Mouse (Mus musculus) liver, postnatal 0 days (tissue): ENCODE results near the gene Nup210l. TPM values are rescaled to one million over a fixed set of nuclear protein-coding genes. Genes with fewer than 3 reads are reported as not detected.
A peak's percentile ranks its signal among the peaks of the same experiment; 100 is the strongest.

Experiments
- ATAC-seq: fragments of 200-750 bp; cut with Nextera tagmentation; 2 replicates; pipeline ENCODE4 v1.8.0; 2017; ENCODE audit warnings: mild to moderate bottlenecking, moderate library complexity
- DNase-seq: peaks from one replicate; pipeline ENCODE4 v3.0.0-alpha.2; 2016
- H3K27ac ChIP-seq: fragments of 300-500 bp; sonication (generic); 2 replicates; pipeline ENCODE4 v1.5.1; 2014; ENCODE audit warnings: antibody characterized with exemption, moderate library complexity, mild to moderate bottlenecking, low read depth
- H3K27me3 ChIP-seq: fragments of 300-500 bp; sonication (generic); 2 replicates; pipeline ENCODE4 v1.6.1; 2014; ENCODE audit warnings: low read length, control low read depth, mixed read lengths; ENCODE audit not compliant: insufficient read depth
- H3K36me3 ChIP-seq: fragments of 300-500 bp; sonication (generic); replicated peaks from 2 replicates; pipeline ENCODE4 v1.6.1; 2014; ENCODE audit warnings: mild to moderate bottlenecking, control low read depth, low read length, moderate library complexity, mixed read lengths; ENCODE audit not compliant: insufficient read depth
- H3K4me1 ChIP-seq: fragments of 300-500 bp; sonication (generic); 2 replicates; pipeline ENCODE4 v1.6.1; 2014; ENCODE audit warnings: antibody characterized with exemption, mild to moderate bottlenecking, control low read depth; ENCODE audit not compliant: insufficient read depth
- H3K4me2 ChIP-seq: fragments of 300-500 bp; sonication (generic); 2 replicates; pipeline ENCODE4 v1.6.1; 2014; ENCODE audit warnings: low read depth, mild to moderate bottlenecking, low read length, moderate library complexity, mixed read lengths
- H3K4me3 ChIP-seq: fragments of 300-500 bp; sonication (generic); 2 replicates; pipeline ENCODE4 v1.5.1; 2014; ENCODE audit warnings: low read depth, low read length
- H3K9ac ChIP-seq: fragments of 300-500 bp; sonication (generic); replicated peaks from 2 replicates; pipeline ENCODE4 v1.6.1; 2014; ENCODE audit warnings: mild to moderate bottlenecking, moderate library complexity
- H3K9me3 ChIP-seq: fragments of 300-500 bp; sonication (generic); 2 replicates; pipeline ENCODE4 v1.6.1; 2016; ENCODE audit warnings: mild to moderate bottlenecking, control low read depth, low read length, mixed read lengths
- CTCF ChIP-seq: sonication (generic); IDR thresholded peaks from 2 replicates; pipeline ENCODE4 v1.5.1; 2016; ENCODE audit warnings: antibody characterized with exemption, low read depth
- EP300 ChIP-seq: IDR thresholded peaks from 2 replicates; pipeline ENCODE4 v1.6.1; 2016; ENCODE audit warnings: antibody characterized with exemption, low read depth, mild to moderate bottlenecking
- WGBS: fragments of 180-500 bp; shearing (Covaris S2); extraction: QIAGEN DNeasy Blood & Tissue Kit; methylation state at CpG from one replicate; pipeline ENCODE4 v1.1.7; 2014; ENCODE audit not compliant: insufficient replicate concordance; 5-methylcytosine and 5-hydroxymethylcytosine counted together
- polyA plus RNA-seq: library from polyadenylated mRNA; unstranded; fragments of >200 nt; fragmentation: Nextera tagmentation; extraction: Ambion mirVana; gene quantifications from 2 replicates; pipeline ENCODE4 v1.2.1, GENCODE M21; 2015

The Nup210l gene
- polyA plus RNA-seq, 1 experiment from 2014 or later: 0.04 TPM

- no peak for TF ChIP-seq EP300
- TF ChIP-seq CTCF: no peak
- peak overlapping the region; percentile 95 for H3K4me2 ChIP-seq
- peak overlapping the region; percentile 91 for H3K9ac ChIP-seq
- peaks cover 51% of the 10 kb centered on the region for H3K4me1 ChIP-seq
- under 1% methylated on average over 6 of the region's 6 CpGs for WGBS
- peak overlapping the region; percentile 99 for H3K27ac ChIP-seq
- no peaks in the 10 kb centered on the region for H3K27me3 ChIP-seq
- no peaks in the 10 kb centered on the region for H3K9me3 ChIP-seq
- peak overlapping the region; percentile 91 for H3K4me3 ChIP-seq
- DNase-seq (no peak), ATAC-seq (no peak)
- no peaks in the 10 kb centered on the region for H3K36me3 ChIP-seq
These were observed 23.5 kb upstream of the Nup210l start for GRCm38 (mm10) chr3:90080498-90080863.

- WGBS: 26% methylated on average over 5 of the region's 5 CpGs
- peak; percentile 36 for DNase-seq
- Histone ChIP-seq H3K27ac (peak overlapping the region; percentile 74), H3K4me2 (peak overlapping the region; percentile 95), H3K36me3 (no peaks in the 10 kb centered on the region; the same call in 1 of the 2 replicates), H3K9ac (peak overlapping the region; percentile 51), H3K4me1 (peaks cover 58% of the 10 kb centered on the region), H3K9me3 (no peaks in the 10 kb centered on the region), H3K27me3 (no peaks in the 10 kb centered on the region), H3K4me3 (peak overlapping the region; percentile 91)
- 0 out of 2 replicates have a peak, but pooled peaks have one; percentile 15 for TF ChIP-seq CTCF
- no peak for TF ChIP-seq EP300
- no peak for ATAC-seq
These were observed 22.3 kb upstream of the Nup210l start for GRCm38 (mm10) chr3:90081365-90082240.

GRCm38 (mm10) chr3:90083034-90083433 lies 20.9 kb upstream of the Nup210l start:
- peak overlapping the region; percentile 13; the same call in 1 of the 2 replicates for H3K4me3 ChIP-seq
- 22% methylated on average over 5 of the region's 5 CpGs for WGBS
- peak; percentile 22 for DNase-seq
- TF ChIP-seq CTCF: no peak
- TF ChIP-seq EP300: no peak
- peak overlapping the region; percentile 74 for H3K27ac ChIP-seq
- no peaks in the 10 kb centered on the region for H3K9me3 ChIP-seq
- H3K36me3 ChIP-seq: peaks cover 13% of the 10 kb centered on the region
- peak overlapping the region; percentile 51 for H3K9ac ChIP-seq
- H3K27me3 ChIP-seq: no peaks in the 10 kb centered on the region
- H3K4me1 ChIP-seq: peaks cover 58% of the 10 kb centered on the region
- H3K4me2 ChIP-seq: peak overlapping the region; percentile 95
- ATAC-seq: no peak

DNA sequence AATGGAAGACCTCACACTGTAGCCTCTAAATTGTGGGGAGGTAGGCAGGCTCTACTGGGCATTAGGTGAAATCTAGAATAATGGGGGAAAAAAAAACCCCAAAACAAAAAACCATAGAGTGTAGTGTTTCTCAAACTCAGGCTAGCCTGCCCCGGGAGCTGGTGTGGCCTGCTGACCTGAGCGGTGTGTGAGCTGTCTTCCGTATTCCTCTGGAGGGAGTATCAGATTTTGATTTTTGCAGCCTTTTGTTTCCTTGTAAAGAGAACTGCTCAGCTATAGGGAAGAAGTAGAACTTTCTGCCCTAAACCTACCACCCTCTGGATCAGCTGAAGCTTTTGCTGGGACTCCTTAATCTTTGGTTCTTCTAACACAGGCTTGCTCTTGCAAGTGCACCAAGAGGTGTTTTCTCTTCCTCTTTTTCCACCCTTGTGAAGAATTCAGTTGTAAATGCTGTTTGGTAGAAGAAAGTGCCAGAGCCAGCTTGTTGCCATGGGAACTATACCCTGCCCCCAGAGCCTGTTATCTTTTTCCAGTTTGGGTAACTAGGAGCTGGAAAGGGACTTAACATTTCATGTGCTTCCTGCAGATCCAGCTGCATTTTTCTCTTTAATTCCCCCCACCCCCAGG lies 20.1 kb upstream of the Nup210l start:
- ATAC-seq (no peak), DNase-seq (no peak)
- H3K36me3 ChIP-seq: peaks cover 21% of the 10 kb centered on the region
- H3K27ac ChIP-seq: peak overlapping the region; percentile 74
- TF ChIP-seq EP300 (no peak), CTCF (no peak)
- peaks cover 56% of the 10 kb centered on the region for H3K4me1 ChIP-seq
- H3K9me3 ChIP-seq: no peaks in the 10 kb centered on the region
- no peaks in the 10 kb centered on the region for H3K27me3 ChIP-seq
- H3K4me3 ChIP-seq: peak overlapping the region; percentile 13; the same call in 1 of the 2 replicates
- 25% methylated on average over 3 of the region's 3 CpGs for WGBS
- no peak overlapping the region for H3K9ac ChIP-seq
- peak overlapping the region; percentile 95 for H3K4me2 ChIP-seq

GRCm38 (mm10) chr3:90084790-90085189 lies 19.1 kb upstream of the Nup210l start:
- WGBS: 48% methylated on average over 4 of the region's 4 CpGs
- H3K4me1 ChIP-seq: peaks cover 52% of the 10 kb centered on the region

GRCm38 (mm10) chr3:90085281-90085680 lies 18.7 kb upstream of the Nup210l start:
- TF ChIP-seq CTCF: no peak
- TF ChIP-seq EP300: no peak
- peaks cover 36% of the 10 kb centered on the region for H3K36me3 ChIP-seq
- H3K9ac ChIP-seq: no peak overlapping the region
- no peaks in the 10 kb centered on the region for H3K27me3 ChIP-seq
- no peak for DNase-seq
- ATAC-seq: no peak
- H3K27ac ChIP-seq: peak overlapping the region; percentile 74
- H3K4me1 ChIP-seq: peaks cover 52% of the 10 kb centered on the region
- peak overlapping the region; percentile 95 for H3K4me2 ChIP-seq
- 41% methylated on average over 6 of the region's 6 CpGs for WGBS
- H3K9me3 ChIP-seq: no peaks in the 10 kb centered on the region
- no peak overlapping the region for H3K4me3 ChIP-seq

More at GRCm38 (mm10) chr3:90084790-90085189, 19.1 kb upstream of the Nup210l start:
- Histone ChIP-seq H3K4me3 (no peak overlapping the region), H3K36me3 (peaks cover 31% of the 10 kb centered on the region), H3K4me2 (peak overlapping the region; percentile 95), H3K27ac (peak overlapping the region; percentile 74), H3K27me3 (no peaks in the 10 kb centered on the region), H3K9ac (no peak overlapping the region; the same call in 1 of the 2 replicates), H3K9me3 (no peaks in the 10 kb centered on the region)
- ATAC-seq (no peak), DNase-seq (no peak)
- TF ChIP-seq EP300: no peak
- no peak for TF ChIP-seq CTCF
